Mouse (Mus musculus) cerebral cortex, adult 2 months (tissue): ENCODE results near the gene Gm11042.

ENCODE experiments used
- WGBS: fragments of 180-500 bp; shearing (Covaris S2); methylation state at CpG from one replicate; pipeline ENCODE4 v1.1.7; 2018; 5-methylcytosine and 5-hydroxymethylcytosine counted together

Gene Gm11042

GRCm38 (mm10) chr12:74316344-74316973, at the start of gene Gm11042:
Gene Gm11042 (minus strand): TSS chr12:74316394.
- 23% methylated on average over 15 of the region's 18 CpGs for WGBS

- 90% methylated on average over 7 of the region's 7 CpGs for WGBS
Measured at GRCm38 (mm10) chr12:74364477-74364876, 48.3 kb upstream of the Gm11042 start.

GRCm38 (mm10) chr12:74363076-74363475, 46.9 kb upstream of the Gm11042 start:
- 34% methylated on average over 6 of the region's 6 CpGs for WGBS

- 45% methylated on average over 2 of the region's 2 CpGs for WGBS
Measured at GRCm38 (mm10) chr12:74362453-74362852, 46.3 kb upstream of the Gm11042 start.

GRCm38 (mm10) chr12:74359791-74360190, 43.6 kb upstream of the Gm11042 start:
- WGBS = 73% methylated on average over 5 of the region's 5 CpGs

- 70% methylated on average over 6 of the region's 6 CpGs for WGBS
Measured at GRCm38 (mm10) chr12:74357806-74358205, 41.6 kb upstream of the Gm11042 start.

GRCm38 (mm10) chr12:74342720-74343119, 26.5 kb upstream of the Gm11042 start:
- 89% methylated on average over 3 of the region's 3 CpGs for WGBS

- 42% methylated on average over 2 of the region's 2 CpGs for WGBS
Measured at GRCm38 (mm10) chr12:74340070-74340469, 23.9 kb upstream of the Gm11042 start.

GRCm38 (mm10) chr12:74333706-74334105, 17.5 kb upstream of the Gm11042 start:
- 81% methylated on average over 6 of the region's 6 CpGs for WGBS

- WGBS = 29% methylated on average over 13 of the region's 13 CpGs
Measured at GRCm38 (mm10) chr12:74333016-74333415, 16.8 kb upstream of the Gm11042 start.

- WGBS = 50% methylated on average over 6 of the region's 6 CpGs
Measured at GRCm38 (mm10) chr12:74329759-74330158, 13.6 kb upstream of the Gm11042 start.

- WGBS = 33% methylated on average over 3 of the region's 3 CpGs
Measured at GRCm38 (mm10) chr12:74326644-74327043, 10.4 kb upstream of the Gm11042 start.

GRCm38 (mm10) chr12:74321981-74322380, 5.8 kb upstream of the Gm11042 start:
- WGBS = 82% methylated on average over 5 of the region's 5 CpGs

GRCm38 (mm10) chr12:74320318-74320717, 4.1 kb upstream of the Gm11042 start:
- WGBS = 5% methylated on average over 10 of the region's 10 CpGs

- 9% methylated on average over 15 of the region's 15 CpGs for WGBS
Measured at GRCm38 (mm10) chr12:74316989-74317759, 980 bp upstream of the Gm11042 start.

- WGBS = 58% methylated on average over 2 of the region's 2 CpGs
Measured at GRCm38 (mm10) chr12:74315221-74315620, 973 bp downstream of the Gm11042 start.

- 93% methylated on average over 3 of the region's 3 CpGs for WGBS
Measured at GRCm38 (mm10) chr12:74312611-74313010, 3.6 kb downstream of the Gm11042 start.

- WGBS = 41% methylated on average over 9 of the region's 9 CpGs
Measured at GRCm38 (mm10) chr12:74303418-74304294, 12.5 kb downstream of the Gm11042 start.

GRCm38 (mm10) chr12:74301559-74301958, 14.6 kb downstream of the Gm11042 start:
- 61% methylated on average over 6 of the region's 6 CpGs for WGBS

GRCm38 (mm10) chr12:74296374-74296773, 19.8 kb downstream of the Gm11042 start:
- 45% methylated on average over 5 of the region's 5 CpGs for WGBS

GRCm38 (mm10) chr12:74293624-74294023, 22.6 kb downstream of the Gm11042 start:
- WGBS = under 1% methylated on average over 4 of the region's 4 CpGs

GRCm38 (mm10) chr12:74290983-74291382, 25.2 kb downstream of the Gm11042 start:
- 55% methylated on average over 4 of the region's 4 CpGs for WGBS
